In the genomic region with DNA sequence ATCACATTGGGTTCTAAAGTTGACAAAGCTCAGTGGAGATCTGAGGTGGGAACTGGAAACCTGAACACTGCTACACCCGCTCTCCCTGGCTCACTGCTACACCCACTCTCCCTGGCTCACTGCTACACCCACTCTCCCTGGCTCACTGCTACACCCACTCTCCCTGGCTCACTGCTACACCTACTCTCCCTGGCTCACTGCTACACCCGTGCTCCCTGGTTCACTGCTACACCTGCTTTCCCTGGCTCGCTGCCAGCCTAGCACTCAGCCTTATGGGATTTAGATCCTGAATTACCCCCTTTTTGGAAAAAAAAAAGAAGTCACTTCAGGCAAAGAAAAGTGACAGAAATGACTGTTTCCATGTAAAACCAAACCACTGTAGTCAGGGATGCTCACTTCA, we compare ENCODE assay signal across 22 mouse cellular contexts.
A peak's percentile ranks its signal among the peaks of the same experiment; 100 is the strongest.
DNase-seq lines count a peak whose midpoint lies in the region; ATAC-seq lines count a peak whose summit lies in the region.
"Had no signal": no experiment of that assay in that cellular context is flagged by ENCODE, and none has a peak within 500 bp of the region (broad histone marks: within the 10 kb centered on the region; RNA-seq: fewer than 3 reads in every experiment).

No protein-coding gene starts in this region.

- no peaks in the 10 kb centered on the region for H3K36me3 ChIP-seq in midbrain, embryonic 10.5 days
- H3K36me3 ChIP-seq in midbrain, embryonic 11.5 days (ENCODE audit: control insufficient read depth, insufficient read depth, low read length): no peaks in the 10 kb centered on the region
- no peaks in the 10 kb centered on the region for H3K36me3 ChIP-seq in liver, embryonic 12.5 days
- no peaks in the 10 kb centered on the region for H3K36me3 ChIP-seq in hindbrain, embryonic 12.5 days
- H3K36me3 ChIP-seq: intestine, embryonic 15.5 days; neural tube, embryonic 15.5 days had no signal

- H3K27me3 ChIP-seq in midbrain, embryonic 10.5 days (ENCODE audit: low read depth, poor library complexity, severe bottlenecking): no peaks in the 10 kb centered on the region
- no peaks in the 10 kb centered on the region for H3K27me3 ChIP-seq in midbrain, embryonic 11.5 days (ENCODE audit: control insufficient read depth, insufficient read depth, low read length)
- H3K27me3 ChIP-seq in liver, embryonic 12.5 days (replicated peaks): no peaks in the 10 kb centered on the region
- H3K27me3 ChIP-seq in hindbrain, embryonic 12.5 days: no peaks in the 10 kb centered on the region
- H3K27me3 ChIP-seq: intestine, embryonic 15.5 days; megakaryocyte, embryonic 14.5 days; neural tube, embryonic 15.5 days had no signal

- WGBS in midbrain, embryonic 10.5 days: 91% methylated on average over 3 of the region's 3 CpGs
- WGBS in midbrain, embryonic 11.5 days: 87% methylated on average over 3 of the region's 3 CpGs
- WGBS in liver, embryonic 12.5 days (ENCODE audit: insufficient replicate concordance): 46% methylated on average over 3 of the region's 3 CpGs
- WGBS in hindbrain, embryonic 12.5 days: 74% methylated on average over 3 of the region's 3 CpGs

- no peak overlapping the region for H3K9ac ChIP-seq in midbrain, embryonic 11.5 days (ENCODE audit: low read length)
- H3K9ac ChIP-seq in liver, embryonic 12.5 days: peak overlapping the region; percentile 59
- H3K9ac ChIP-seq in hindbrain, embryonic 12.5 days: no peak overlapping the region
- H3K9ac ChIP-seq: intestine, embryonic 15.5 days; neural tube, embryonic 15.5 days had no signal

- H3K4me2 ChIP-seq in midbrain, embryonic 11.5 days: no peak overlapping the region
- peak overlapping the region; percentile 62 for H3K4me2 ChIP-seq in liver, embryonic 12.5 days
- H3K4me2 ChIP-seq in hindbrain, embryonic 12.5 days (replicated peaks): no peak overlapping the region
- H3K4me2 ChIP-seq: intestine, embryonic 15.5 days; neural tube, embryonic 15.5 days had no signal

- H3K9me3 ChIP-seq in midbrain, embryonic 10.5 days (replicated peaks): no peaks in the 10 kb centered on the region
- no peaks in the 10 kb centered on the region for H3K9me3 ChIP-seq in midbrain, embryonic 11.5 days (ENCODE audit: control insufficient read depth, low read length)
- no peaks in the 10 kb centered on the region for H3K9me3 ChIP-seq in liver, embryonic 12.5 days (replicated peaks)
- H3K9me3 ChIP-seq in hindbrain, embryonic 12.5 days (replicated peaks): no peaks in the 10 kb centered on the region
- H3K9me3 ChIP-seq: intestine, embryonic 15.5 days; megakaryocyte, embryonic 14.5 days; neural tube, embryonic 15.5 days had no signal

- H3K4me1 ChIP-seq in midbrain, embryonic 10.5 days: peaks cover 9% of the 10 kb centered on the region; the same call in 1 of the 2 replicates
- no peaks in the 10 kb centered on the region for H3K4me1 ChIP-seq in midbrain, embryonic 11.5 days (ENCODE audit: control insufficient read depth, insufficient read depth, low read length)
- peaks cover 75% of the 10 kb centered on the region for H3K4me1 ChIP-seq in liver, embryonic 12.5 days
- 0 out of 2 replicates have a peak, but pooled peaks cover 2% of the 10 kb centered on the region for H3K4me1 ChIP-seq in hindbrain, embryonic 12.5 days
- H3K4me1 ChIP-seq: intestine, embryonic 15.5 days had no signal

- no peak overlapping the region for H3K4me3 ChIP-seq in midbrain, embryonic 10.5 days
- no peak overlapping the region for H3K4me3 ChIP-seq in midbrain, embryonic 11.5 days (ENCODE audit: low read depth, low read length)
- no peak overlapping the region for H3K4me3 ChIP-seq in liver, embryonic 12.5 days
- no peak overlapping the region for H3K4me3 ChIP-seq in hindbrain, embryonic 12.5 days
- H3K4me3 ChIP-seq: heart, adult 2 months; intestine, embryonic 15.5 days; layer of hippocampus, adult 2 months; megakaryocyte, embryonic 14.5 days; neural tube, embryonic 15.5 days had no signal

- no peak for ATAC-seq in midbrain, embryonic 11.5 days (ENCODE audit: low FRiP score)
- no peak for ATAC-seq in liver, embryonic 12.5 days
- no peak for ATAC-seq in hindbrain, embryonic 12.5 days (ENCODE audit: low FRiP score)
- ATAC-seq: activated CD4-positive, CD25-positive, alpha-beta regulatory T cell, adult 4 months; hindbrain, embryonic 16.5 days; intestine, embryonic 15.5 days had no signal

- H3K27ac ChIP-seq in midbrain, embryonic 10.5 days (replicated peaks): 0 out of 2 replicates have a peak overlapping the region, but pooled peaks have one; percentile 9
- H3K27ac ChIP-seq in midbrain, embryonic 11.5 days (ENCODE audit: low read depth, low read length): no peak overlapping the region
- peak overlapping the region; percentile 99 for H3K27ac ChIP-seq in liver, embryonic 12.5 days
- no peak overlapping the region for H3K27ac ChIP-seq in hindbrain, embryonic 12.5 days
- H3K27ac ChIP-seq: heart, adult 2 months; intestine, embryonic 15.5 days; layer of hippocampus, adult 2 months; neural tube, embryonic 15.5 days had no signal

- peak; percentile 20 for DNase-seq in cerebellum, adult 9-11 months
- no peak for DNase-seq in cerebellum, adult 8-10 months
- DNase-seq in midbrain, embryonic 10.5 days (ENCODE audit: low spot score): no peak
- DNase-seq in midbrain, embryonic 11.5 days (ENCODE audit: low spot score, missing footprints): no peak
- no peak for DNase-seq in kidney, adult 18-20 months
- DNase-seq in thymus, adult 18-20 months: no peak
- DNase-seq: adrenal gland, postnatal 10 days; cerebellum, postnatal 10 days; gastrocnemius, postnatal 25 days; heart, adult 2 months; kidney, postnatal 25 days; lung, adult 2 months; thymus, adult 2 months; thymus, postnatal 4 days had no signal

Comparison
In these comparisons a context has a peak if more than half of its experiments do, and no peak if none do; other contexts are left out.
1. H3K27ac ChIP-seq: peak in midbrain, embryonic 10.5 days (single experiment) and liver, embryonic 12.5 days (single experiment); none in midbrain, embryonic 11.5 days (single experiment) and hindbrain, embryonic 12.5 days (single experiment).